Mouse (Mus musculus) large intestine, adult 2 months (tissue): Measurements from ENCODE around the gene Ccdc69. TPM values are rescaled to one million over a fixed set of nuclear protein-coding genes. Genes with fewer than 3 reads are reported as not detected.
"Not testable (repeated sequence)": the region's sequence is repeated elsewhere in the genome, so short reads cannot be mapped to it uniquely, and the experiment has no call there.

Experiments
- DNase-seq: peaks from one replicate; pipeline ENCODE4 v3.0.0-alpha.2; 2012; ENCODE audit warnings: low read depth, low spot score
- WGBS: fragments of 180-500 bp; shearing (Covaris S2); methylation state at CpG from one replicate; pipeline ENCODE4 v1.1.7; 2018; 5-methylcytosine and 5-hydroxymethylcytosine counted together
- polyA plus RNA-seq: library from polyadenylated mRNA; depleted of rRNA; stranded (reverse); fragments of >200 nt; gene quantifications from 2 replicates; pipeline ENCODE4 v1.2.3, GENCODE M21; 2012

Ccdc69 gene
- polyA plus RNA-seq, 1 experiment, result 3.8 TPM

- no peak for DNase-seq
- 16% methylated on average over 24 of the region's 24 CpGs for WGBS
Observed at GRCm38 (mm10) chr11:55098189-55098915, 20.4 kb upstream of the Ccdc69 start.

GRCm38 (mm10) chr11:55097463-55098188, 19.7 kb upstream of the Ccdc69 start, which contains the start of gene Gm2a:
Gm2a (plus strand) TSS chr11:55098115.
- 1% methylated on average over 42 of the region's 45 CpGs for WGBS
- peak; percentile 89 for DNase-seq

GRCm38 (mm10) chr11:55096731-55097462, 19.0 kb upstream of the Ccdc69 start:
- WGBS, result 11% methylated on average over 11 of the region's 11 CpGs
- no peak for DNase-seq

- 74% methylated on average over 4 of the region's 4 CpGs for WGBS
- not testable (repeated sequence) for DNase-seq
Observed at GRCm38 (mm10) chr11:55096296-55096695, 18.4 kb upstream of the Ccdc69 start.

DNA sequence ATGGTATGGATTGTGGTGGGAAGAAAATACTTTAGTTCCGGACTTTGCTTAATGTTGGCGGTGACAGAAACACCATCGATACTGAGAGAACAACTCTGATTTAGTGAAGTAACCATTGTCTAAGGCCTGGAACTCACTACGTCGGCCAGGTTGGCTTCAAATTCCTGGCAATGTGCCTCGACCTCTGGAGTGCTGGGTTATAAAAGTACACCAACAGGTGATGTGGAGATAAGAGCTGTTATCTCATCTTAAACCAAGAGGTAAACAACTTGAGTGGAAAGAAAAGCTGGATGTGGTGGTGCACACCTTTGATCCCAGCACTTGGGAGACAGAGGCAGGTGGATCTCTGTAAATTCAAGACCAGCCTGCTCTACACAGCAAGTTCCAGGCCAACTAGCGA, 15.2 kb upstream of the Ccdc69 start:
- DNase-seq, result no peak
- 38% methylated on average over 7 of the region's 7 CpGs for WGBS

- DNase-seq, result no peak
- 35% methylated on average over 2 of the region's 2 CpGs for WGBS
Observed at GRCm38 (mm10) chr11:55089892-55090291, 12.0 kb upstream of the Ccdc69 start.

GRCm38 (mm10) chr11:55087006-55087405, 9.1 kb upstream of the Ccdc69 start:
- WGBS, result 12% methylated on average over 10 of the region's 10 CpGs
- no peak for DNase-seq

DNA sequence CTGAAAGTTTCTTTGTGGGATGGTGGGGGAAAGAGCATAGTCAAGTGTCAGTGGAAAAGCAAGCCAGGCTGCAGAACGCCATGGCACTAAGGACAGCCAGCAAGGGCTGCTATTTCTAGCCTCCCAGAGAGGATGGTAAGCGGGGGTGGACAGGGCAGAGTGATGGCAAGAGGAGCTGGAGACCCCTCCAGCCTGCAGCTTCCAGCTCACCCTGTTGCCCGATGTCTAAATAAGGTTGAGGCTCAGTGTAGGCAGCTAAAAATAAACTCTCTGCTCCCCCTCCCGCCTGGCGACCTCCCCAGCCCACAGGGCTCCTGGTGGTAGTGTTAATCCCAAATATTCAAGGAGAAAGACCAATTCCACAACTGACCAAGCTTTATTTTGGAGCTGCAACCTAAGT, 7.5 kb upstream of the Ccdc69 start:
- 57% methylated on average over 5 of the region's 5 CpGs for WGBS
- DNase-seq, result no peak

DNA sequence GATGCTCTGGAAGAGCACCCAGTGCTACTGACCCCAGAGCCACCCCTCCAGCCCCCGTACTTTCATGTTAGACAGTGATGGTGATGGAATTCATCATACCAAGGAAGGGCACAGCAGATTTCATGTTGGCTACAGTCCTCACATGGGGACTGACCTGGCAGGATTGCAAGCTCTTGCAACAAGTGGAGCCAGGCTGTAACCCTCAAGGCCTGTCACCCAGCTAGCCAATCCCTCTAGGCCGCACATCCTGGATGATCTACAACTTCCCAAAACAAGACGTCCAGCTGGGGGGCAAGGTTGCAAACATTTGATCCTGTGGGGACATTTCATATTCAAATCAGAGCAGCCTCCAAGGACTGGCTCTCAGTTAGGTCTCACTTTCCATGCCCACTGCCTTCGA, 6.7 kb upstream of the Ccdc69 start:
- 85% methylated on average over 4 of the region's 4 CpGs for WGBS
- DNase-seq, result no peak

DNA sequence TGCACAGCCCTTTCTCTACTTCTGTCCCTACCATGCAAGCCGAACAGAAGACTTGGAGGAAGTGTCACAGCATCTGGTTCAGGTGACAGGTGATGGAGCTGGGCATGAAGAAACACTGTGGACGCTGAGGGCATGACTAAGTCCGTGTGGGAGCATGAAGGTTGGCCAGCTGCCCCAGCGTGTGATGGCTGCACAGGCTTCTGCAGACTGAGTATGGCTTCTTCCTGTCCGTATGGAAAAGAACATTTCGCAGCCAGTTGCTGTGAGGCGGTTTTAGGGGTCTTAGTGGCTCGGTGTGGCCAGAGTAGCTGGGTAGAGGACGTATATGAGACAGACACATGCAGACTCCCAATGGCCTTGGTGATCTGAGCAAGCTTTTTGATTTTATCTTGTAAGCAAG, 3.3 kb upstream of the Ccdc69 start:
- WGBS, result 92% methylated on average over 9 of the region's 9 CpGs

DNA sequence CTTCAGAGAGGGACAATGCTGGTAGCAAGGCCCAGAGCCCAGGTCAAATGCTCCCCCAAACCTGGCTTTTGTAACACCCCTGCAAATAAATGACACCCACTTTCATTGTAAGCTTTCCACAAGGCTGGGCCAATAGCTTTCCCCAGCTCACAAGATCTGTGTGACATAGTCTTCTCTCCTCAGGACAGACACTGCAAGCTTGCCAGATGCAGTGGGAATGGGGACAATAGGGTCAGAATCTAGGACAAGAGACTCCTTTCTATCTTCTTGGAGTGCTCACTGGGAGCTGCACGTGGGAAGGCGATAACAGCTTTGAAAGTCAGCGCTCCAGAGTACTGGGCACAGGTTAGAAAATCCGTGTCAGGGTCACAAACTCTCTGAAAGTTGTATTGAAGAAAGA, 1.2 kb upstream of the Ccdc69 start:
- 97% methylated on average over 4 of the region's 4 CpGs for WGBS
- no peak for DNase-seq

More for the DNA sequence above, 3.3 kb upstream of the Ccdc69 start:
- no peak for DNase-seq

- 65% methylated on average over 3 of the region's 3 CpGs for WGBS
- DNase-seq, result no peak
Observed at GRCm38 (mm10) chr11:55078502-55078901, 571 bp upstream of the Ccdc69 start.

GRCm38 (mm10) chr11:55076234-55076633, 1.7 kb downstream of the Ccdc69 start:
- no peak for DNase-seq
- WGBS, result 71% methylated on average over 5 of the region's 5 CpGs

- DNase-seq, result no peak
- WGBS, result 21% methylated on average over 2 of the region's 2 CpGs
Observed at GRCm38 (mm10) chr11:55075602-55076001, 2.3 kb downstream of the Ccdc69 start.

- no peak for DNase-seq
- WGBS, result 76% methylated on average over 10 of the region's 10 CpGs
Observed at GRCm38 (mm10) chr11:55073191-55073590, 4.7 kb downstream of the Ccdc69 start.

DNA sequence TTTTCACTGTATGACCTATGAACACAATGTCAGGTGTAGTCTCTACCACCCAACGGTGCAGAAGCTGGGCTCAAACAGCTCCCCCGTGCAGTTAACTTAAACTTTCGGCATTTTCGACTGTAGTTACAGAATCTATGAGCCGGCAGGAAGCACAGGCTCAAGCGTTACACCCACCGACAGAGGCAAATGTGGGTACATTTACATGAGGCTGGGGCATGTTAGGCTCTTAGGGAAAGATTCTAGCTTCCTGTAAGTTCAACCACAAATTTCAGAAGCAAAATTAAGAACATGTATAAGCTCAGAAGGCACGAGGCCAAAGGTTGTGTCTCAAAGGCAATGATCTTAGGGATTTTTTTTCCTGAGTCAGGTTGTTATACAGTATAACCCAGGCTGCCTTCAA, 5.5 kb downstream of the Ccdc69 start:
- no peak for DNase-seq
- WGBS, result 80% methylated on average over 8 of the region's 8 CpGs

DNA sequence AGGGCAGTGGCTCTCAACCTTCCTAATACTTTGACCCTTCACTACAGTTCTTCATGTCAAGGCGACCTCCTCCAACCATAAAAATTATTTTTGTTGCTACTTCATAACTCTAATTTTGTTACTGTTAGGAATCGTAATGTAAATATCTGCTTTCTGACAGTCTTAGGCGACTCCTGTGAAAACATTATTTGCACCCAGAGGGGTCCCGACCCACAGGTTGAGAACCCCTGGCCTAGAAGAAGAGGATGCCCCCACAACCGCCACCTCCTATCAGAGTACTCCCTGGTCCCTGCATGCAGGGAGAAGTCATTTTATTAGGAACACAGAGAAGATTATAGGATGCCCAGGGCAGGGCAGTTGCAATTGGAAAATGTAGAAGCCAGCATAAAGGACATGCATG, 6.6 kb downstream of the Ccdc69 start:
- WGBS, result 91% methylated on average over 5 of the region's 5 CpGs

DNA sequence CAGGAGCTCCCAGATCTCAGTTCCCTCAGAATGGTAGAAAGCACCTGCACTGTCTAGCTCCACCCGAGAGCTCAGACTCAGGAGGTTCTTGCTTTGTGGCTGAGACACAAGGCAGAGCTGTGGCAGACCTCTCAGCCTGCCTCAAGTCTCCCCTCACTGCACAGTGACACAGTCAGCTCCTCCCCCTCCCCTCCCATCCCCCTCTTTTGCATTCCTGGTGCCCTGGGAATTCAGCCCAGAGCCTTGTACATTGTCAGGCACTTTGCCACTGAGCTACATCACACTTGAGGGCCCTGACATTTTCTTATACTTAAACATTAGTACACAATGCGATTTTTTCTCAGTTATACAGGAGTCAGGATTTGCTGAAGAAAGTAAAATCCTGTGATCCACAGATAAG, 8.9 kb downstream of the Ccdc69 start:
- no peak for DNase-seq
- 70% methylated on average over 2 of the region's 2 CpGs for WGBS

More for the DNA sequence above, 6.6 kb downstream of the Ccdc69 start:
- DNase-seq, result no peak

DNA sequence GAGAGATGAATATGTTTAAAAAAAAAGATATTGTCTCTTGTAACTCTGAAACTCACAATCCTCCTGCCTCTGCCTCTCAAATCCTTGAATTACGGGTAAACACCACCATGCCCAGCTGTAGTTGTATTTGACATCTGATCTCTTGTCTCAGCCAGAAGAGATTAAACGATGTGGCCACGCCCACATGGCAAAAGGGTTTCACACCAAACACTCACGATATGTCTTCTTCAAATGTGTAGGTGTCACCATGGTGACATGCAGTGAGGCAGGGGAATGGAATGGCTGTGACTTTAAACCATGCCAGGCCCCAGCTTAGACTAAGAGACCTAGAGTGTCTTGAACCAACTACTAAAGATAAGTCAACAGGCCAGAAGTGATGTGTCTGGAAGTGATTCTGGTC, 11.0 kb downstream of the Ccdc69 start:
- no peak for DNase-seq
- 55% methylated on average over 4 of the region's 4 CpGs for WGBS

DNA sequence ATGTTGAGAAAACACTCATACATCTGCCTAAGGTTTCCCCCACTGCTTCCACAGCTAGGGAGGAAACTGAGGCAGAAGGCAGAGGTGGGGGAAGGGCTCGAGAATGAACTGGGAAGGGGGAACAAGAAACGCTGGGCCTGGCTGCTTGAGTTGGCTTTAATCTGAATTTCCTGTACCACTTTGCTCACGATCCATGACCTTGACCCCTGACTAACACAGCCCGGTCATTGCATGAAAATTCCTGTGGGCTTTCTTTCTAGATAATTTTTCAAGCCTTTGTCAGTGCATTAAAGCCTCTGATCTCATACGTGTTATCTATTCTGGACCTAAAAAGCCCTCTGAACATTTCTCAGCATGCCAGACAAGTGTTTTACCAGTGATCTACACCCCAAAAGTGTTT, 15.1 kb downstream of the Ccdc69 start:
- 55% methylated on average over 5 of the region's 5 CpGs for WGBS
- no peak for DNase-seq
